Mouse (Mus musculus) liver, embryonic 15.5 days (tissue): Measurements from ENCODE around the gene Nynrin. TPM values are rescaled to one million over a fixed set of nuclear protein-coding genes. Genes with fewer than 3 reads are reported as not detected.

Source experiments
- ATAC-seq: fragments of 200-750 bp; cut with Nextera tagmentation; 2 replicates; pipeline ENCODE4 v1.8.0; 2017; ENCODE audit warnings: moderate number of reproducible peaks, mild to moderate bottlenecking, moderate library complexity; ENCODE audit not compliant: insufficient read depth
- H3K27ac ChIP-seq: fragments of 300-500 bp; sonication (generic); replicated peaks from 2 replicates; pipeline ENCODE4 v1.5.1; 2015; ENCODE audit warnings: mild to moderate bottlenecking, inconsistent platforms
- H3K27me3 ChIP-seq: fragments of 300-500 bp; sonication (generic); 2 replicates; pipeline ENCODE4 v1.6.1; 2015; ENCODE audit warnings: mild to moderate bottlenecking, inconsistent platforms
- H3K36me3 ChIP-seq: fragments of 300-500 bp; sonication (generic); replicated peaks from 2 replicates; pipeline ENCODE4 v1.6.1; 2015; ENCODE audit warnings: moderate library complexity, mild to moderate bottlenecking, inconsistent platforms
- H3K4me1 ChIP-seq: fragments of 300-500 bp; sonication (generic); replicated peaks from 2 replicates; pipeline ENCODE4 v1.6.1; 2015; ENCODE audit warnings: inconsistent platforms
- H3K4me2 ChIP-seq: fragments of 300-500 bp; sonication (generic); 2 replicates; pipeline ENCODE4 v1.6.1; 2015; ENCODE audit warnings: moderate library complexity, mild to moderate bottlenecking, inconsistent platforms
- H3K4me3 ChIP-seq: fragments of 300-500 bp; sonication (generic); replicated peaks from 2 replicates; pipeline ENCODE4 v1.5.1; 2015; ENCODE audit warnings: mild to moderate bottlenecking, inconsistent platforms
- H3K9ac ChIP-seq: fragments of 300-500 bp; sonication (generic); 2 replicates; pipeline ENCODE4 v1.6.1; 2015; ENCODE audit warnings: moderate library complexity, mild to moderate bottlenecking, inconsistent platforms
- H3K9me3 ChIP-seq: fragments of 300-500 bp; sonication (generic); replicated peaks from 2 replicates; pipeline ENCODE4 v1.6.1; 2016; ENCODE audit warnings: inconsistent platforms
- WGBS: fragments of 180-500 bp; shearing (Covaris S2); methylation state at CpG from one replicate; pipeline ENCODE4 v1.1.7; 2015; ENCODE audit warnings: mixed read lengths; ENCODE audit not compliant: insufficient replicate concordance; 5-methylcytosine and 5-hydroxymethylcytosine counted together
- polyA plus RNA-seq: library from polyadenylated mRNA; unstranded; fragments of >200 nt; fragmentation: Nextera tagmentation; extraction: Ambion mirVana; gene quantifications from 2 replicates; pipeline ENCODE4 v1.2.1, GENCODE M21; 2015

Nynrin gene
- polyA plus RNA-seq, 1 experiment from 2014 or later = 2.0 TPM

DNA sequence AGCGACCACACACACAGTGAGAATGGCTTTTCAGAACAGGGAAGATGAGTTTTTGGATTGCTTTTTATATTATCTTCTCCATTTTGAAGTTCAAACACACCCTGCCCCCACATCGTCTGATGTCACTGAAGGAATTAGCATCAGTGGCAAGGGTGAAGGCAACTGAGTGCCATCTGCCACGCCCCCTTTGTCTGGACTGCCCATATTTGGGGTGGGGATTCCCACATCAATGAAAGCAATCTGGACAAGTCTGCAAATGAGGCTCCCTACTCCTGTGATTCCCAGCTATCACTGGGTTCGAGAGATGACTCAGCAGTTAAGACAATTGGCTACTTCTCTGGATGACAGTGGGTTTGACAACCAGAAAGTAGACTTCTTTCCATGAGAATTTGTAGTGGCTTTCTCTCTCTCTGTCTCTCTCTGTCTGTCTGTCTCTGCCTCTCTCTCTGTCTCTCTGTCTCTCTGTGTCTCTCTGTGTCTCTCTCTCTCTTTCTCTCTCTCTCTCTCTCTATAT is 12.9 kb upstream of the Nynrin start:
- Histone ChIP-seq H3K4me1 (no peaks in the 10 kb centered on the region; the same call in 1 of the 2 replicates), H3K27ac (no peak overlapping the region), H3K9ac (no peak overlapping the region), H3K27me3 (no peaks in the 10 kb centered on the region), H3K4me3 (no peak overlapping the region), H3K9me3 (no peaks in the 10 kb centered on the region), H3K4me2 (no peak overlapping the region), H3K36me3 (no peaks in the 10 kb centered on the region)
- ATAC-seq = no peak
- WGBS = 40% methylated on average over 4 of the region's 4 CpGs

DNA sequence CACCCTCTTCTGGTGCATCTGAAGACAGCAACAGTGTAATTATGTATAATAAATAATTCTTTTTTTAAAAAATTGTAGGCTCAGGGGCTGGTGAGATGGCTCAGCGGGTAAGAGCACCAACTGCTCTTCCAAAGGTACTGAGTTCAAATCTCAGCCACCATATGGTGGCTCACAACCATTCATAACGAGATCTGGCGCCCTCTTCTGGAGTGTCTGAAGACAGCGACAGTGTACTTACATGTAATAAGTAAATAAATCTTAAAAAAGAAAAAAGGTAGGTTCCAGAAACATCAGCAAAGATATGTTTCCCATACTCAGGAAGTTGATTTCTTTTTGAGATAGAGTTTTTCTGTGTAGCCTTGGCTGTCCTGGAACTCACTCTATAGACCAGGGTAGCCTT is 11.0 kb upstream of the Nynrin start:
- Histone ChIP-seq H3K27me3 (no peaks in the 10 kb centered on the region), H3K36me3 (no peaks in the 10 kb centered on the region), H3K4me3 (no peak overlapping the region), H3K9ac (no peak overlapping the region), H3K4me2 (no peak overlapping the region), H3K4me1 (no peaks in the 10 kb centered on the region; the same call in 1 of the 2 replicates), H3K27ac (no peak overlapping the region), H3K9me3 (no peaks in the 10 kb centered on the region)
- no peak for ATAC-seq
- WGBS = 58% methylated on average over 4 of the region's 4 CpGs

DNA sequence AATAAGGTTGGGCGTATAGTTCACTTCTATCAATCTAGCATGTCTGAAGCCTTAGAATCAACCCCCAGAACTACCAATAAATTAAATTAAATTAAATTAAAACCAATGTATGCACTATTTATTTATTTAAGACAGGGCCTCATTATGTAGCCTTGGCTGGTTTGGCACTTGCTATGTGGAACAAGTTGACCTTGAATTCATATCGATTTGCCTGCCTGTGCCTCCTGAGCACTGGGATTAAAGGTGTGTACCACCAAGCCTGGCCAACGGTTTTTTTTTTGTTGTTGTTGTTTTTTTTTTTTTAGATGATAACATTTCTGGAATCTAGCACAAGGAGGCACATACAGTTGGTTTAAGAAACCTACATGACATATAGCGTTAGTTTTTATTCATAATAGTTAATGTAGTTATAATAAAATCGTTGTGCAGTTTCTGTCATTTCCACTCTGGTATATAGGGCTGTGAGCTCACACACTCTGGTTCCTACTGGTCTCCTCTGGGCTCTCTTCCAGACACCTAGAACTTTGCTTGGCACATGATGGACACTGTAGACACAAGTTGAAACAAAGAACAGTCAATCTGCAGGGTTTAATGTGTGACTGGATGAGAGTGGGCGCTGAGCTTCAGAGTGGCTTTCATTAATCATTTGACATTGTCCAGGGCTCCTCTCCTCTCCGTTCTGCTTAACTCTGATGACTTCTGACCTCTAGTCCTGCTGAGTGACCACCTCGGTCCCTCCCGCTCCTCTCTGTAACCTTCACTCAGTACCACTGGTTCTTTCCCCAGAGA is 8.1 kb upstream of the Nynrin start:
- Histone ChIP-seq H3K27me3 (0 out of 2 replicates have a peak, but pooled peaks cover under 1% of the 10 kb centered on the region), H3K4me3 (no peak overlapping the region), H3K36me3 (no peaks in the 10 kb centered on the region), H3K4me1 (no peaks in the 10 kb centered on the region), H3K27ac (no peak overlapping the region), H3K9ac (no peak overlapping the region), H3K9me3 (no peaks in the 10 kb centered on the region), H3K4me2 (no peak overlapping the region)
- ATAC-seq = peak; percentile 56
- 63% methylated on average over 9 of the region's 9 CpGs for WGBS

DNA sequence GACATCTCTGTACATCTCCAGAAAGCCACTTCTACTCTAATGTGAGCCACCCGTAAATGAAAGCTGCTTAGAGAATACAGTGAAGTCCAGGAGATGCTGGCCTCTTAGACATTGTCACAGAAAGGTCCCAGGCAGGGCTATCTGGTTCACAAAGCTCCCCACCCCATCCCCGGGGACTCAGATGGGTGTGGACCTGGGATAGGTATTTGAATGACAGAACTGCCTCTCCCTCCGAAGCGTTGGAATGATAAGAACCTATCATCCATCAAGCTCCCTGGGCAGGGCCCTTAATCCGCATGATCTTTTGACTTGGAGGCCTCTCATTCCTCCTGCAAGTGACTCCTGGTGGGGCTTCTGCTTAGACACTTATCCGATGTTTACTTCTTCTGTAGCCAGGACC is 2.9 kb upstream of the Nynrin start:
- Histone ChIP-seq H3K4me3 (no peak overlapping the region), H3K9me3 (no peaks in the 10 kb centered on the region), H3K4me2 (no peak overlapping the region), H3K9ac (no peak overlapping the region), H3K27ac (no peak overlapping the region), H3K4me1 (peaks cover 29% of the 10 kb centered on the region), H3K27me3 (peaks cover 31% of the 10 kb centered on the region), H3K36me3 (no peaks in the 10 kb centered on the region)
- 44% methylated on average over 6 of the region's 6 CpGs for WGBS
- no peak for ATAC-seq

DNA sequence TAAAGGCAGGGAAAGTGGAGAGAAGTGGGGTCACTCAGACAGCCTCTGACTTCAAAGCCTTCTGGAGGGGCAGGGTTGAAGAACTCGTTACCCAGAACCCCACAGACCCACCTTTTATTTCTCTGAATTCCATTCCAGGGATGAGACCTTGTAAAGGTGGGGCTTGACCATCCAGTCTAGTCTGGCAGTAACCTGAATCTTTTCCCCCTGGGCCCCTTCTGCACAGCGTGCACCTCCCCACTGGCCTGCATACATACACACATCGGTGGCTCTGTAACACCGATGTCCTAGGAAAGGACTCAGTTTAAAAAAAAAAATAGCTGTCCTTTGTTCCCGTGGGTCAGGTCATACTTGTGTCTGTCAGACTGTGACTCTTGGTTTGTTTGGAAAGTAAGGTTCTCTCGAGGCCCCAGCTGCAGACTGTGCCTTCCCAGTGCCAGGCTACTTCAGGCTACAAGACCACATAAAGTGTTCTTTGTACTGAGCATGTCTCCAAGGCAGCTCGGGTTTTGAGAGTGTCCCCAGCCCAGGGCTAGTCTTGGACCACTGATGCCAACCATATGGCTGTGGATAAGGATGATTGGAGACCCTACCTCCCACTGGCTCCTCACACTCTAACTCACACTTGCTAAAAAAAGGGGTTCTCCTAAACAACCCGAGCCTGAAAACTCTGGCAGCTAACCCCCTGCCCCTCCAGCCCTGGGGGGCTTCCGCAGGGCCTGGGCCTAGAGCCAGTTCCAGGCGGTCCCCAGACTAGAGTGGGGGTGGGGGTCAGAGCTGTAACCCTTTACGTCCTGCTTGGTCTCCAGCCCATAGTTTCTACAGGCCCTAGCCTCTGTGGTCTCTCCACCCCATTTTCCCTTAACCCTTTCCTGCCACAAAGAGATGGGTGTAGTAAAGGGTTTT is 911 bp upstream of the Nynrin start:
- Histone ChIP-seq H3K36me3 (no peaks in the 10 kb centered on the region), H3K9ac (no peak overlapping the region), H3K4me1 (peaks cover 34% of the 10 kb centered on the region), H3K9me3 (no peaks in the 10 kb centered on the region), H3K4me2 (peak overlapping the region; percentile 72; the same call in 1 of the 2 replicates), H3K27me3 (peaks cover 31% of the 10 kb centered on the region), H3K4me3 (no peak overlapping the region), H3K27ac (peak overlapping the region; percentile 53)
- 18% methylated on average over 11 of the region's 11 CpGs for WGBS
- ATAC-seq = peak; percentile 54; the same call in 1 of the 2 replicates

DNA sequence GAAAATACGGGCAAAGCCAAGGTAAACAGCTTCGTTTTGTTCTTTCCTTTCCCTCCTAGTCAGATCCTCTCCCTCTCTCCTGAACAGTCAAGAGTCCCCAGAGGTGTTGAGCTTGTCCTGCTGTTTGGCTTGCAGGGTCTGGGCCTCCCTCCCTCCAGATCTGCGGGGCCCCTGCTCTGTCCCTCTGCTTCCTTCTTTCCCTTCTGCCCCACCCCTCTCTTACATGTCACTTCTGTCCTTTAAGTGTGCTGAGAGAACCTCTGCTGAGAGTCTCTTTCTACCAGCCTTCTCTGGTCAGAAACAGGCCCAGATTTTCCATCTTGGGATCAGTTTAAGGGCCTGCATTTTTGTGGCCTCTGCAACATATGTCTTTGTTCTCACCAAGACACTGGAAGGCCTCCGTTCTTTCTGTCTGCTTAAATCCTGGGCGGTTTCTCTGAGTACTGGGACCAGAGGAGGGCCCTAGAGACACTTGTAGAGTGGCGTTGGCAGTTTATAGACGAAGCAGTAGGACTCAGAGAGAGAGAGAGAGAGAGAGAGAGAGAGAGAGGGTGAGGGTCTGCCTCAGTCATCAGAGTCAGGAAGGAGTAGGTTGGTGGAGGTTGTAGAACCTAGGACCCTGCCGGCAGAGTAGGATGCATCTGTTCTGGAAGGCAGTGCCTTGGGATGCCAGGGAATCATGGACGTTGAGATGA is 743 bp downstream of the Nynrin start:
- WGBS = 3% methylated on average over 9 of the region's 9 CpGs
- no peaks in the 10 kb centered on the region for H3K36me3 ChIP-seq
- peaks cover 31% of the 10 kb centered on the region for H3K27me3 ChIP-seq
- H3K4me3 ChIP-seq = peak overlapping the region; percentile 57
- peak overlapping the region; percentile 53 for H3K27ac ChIP-seq
- peaks cover 34% of the 10 kb centered on the region for H3K4me1 ChIP-seq
- H3K9ac ChIP-seq = peak overlapping the region; percentile 32
- ATAC-seq = no peak
- peak overlapping the region; percentile 72 for H3K4me2 ChIP-seq
- H3K9me3 ChIP-seq = no peaks in the 10 kb centered on the region

DNA sequence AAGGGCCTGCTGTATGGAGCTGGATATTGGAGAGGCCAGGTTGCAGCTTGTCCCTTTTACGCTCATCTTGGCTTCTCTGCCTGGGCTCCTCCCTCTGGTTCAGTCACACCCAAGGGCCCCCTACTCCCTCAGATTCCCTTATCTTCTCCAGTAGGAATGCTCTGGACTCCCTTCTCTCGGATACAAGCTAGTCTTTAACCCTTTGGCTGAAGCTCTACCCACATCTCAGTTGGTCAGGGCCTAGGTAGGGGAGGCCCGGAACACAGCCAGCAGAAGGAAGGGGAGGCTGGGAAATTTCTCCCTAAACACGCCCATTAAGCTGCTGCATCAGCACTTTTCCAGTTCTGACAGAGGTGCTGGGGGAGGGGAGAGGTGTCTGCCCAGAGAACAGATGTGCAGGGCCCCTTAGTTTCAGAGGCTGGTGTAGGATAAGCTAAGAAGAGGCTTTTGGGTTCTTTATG is 1.3 kb downstream of the Nynrin start:
- peaks cover 31% of the 10 kb centered on the region for H3K27me3 ChIP-seq
- peak overlapping the region; percentile 53 for H3K27ac ChIP-seq
- 0 out of 2 replicates have a peak, but pooled peaks have one; percentile 14 for ATAC-seq
- peak overlapping the region; percentile 57 for H3K4me3 ChIP-seq
- no peaks in the 10 kb centered on the region for H3K36me3 ChIP-seq
- peak overlapping the region; percentile 32; the same call in 1 of the 2 replicates for H3K9ac ChIP-seq
- H3K4me2 ChIP-seq = peak overlapping the region; percentile 72
- 8% methylated on average over 4 of the region's 4 CpGs for WGBS
- H3K4me1 ChIP-seq = peaks cover 34% of the 10 kb centered on the region
- no peaks in the 10 kb centered on the region for H3K9me3 ChIP-seq

DNA sequence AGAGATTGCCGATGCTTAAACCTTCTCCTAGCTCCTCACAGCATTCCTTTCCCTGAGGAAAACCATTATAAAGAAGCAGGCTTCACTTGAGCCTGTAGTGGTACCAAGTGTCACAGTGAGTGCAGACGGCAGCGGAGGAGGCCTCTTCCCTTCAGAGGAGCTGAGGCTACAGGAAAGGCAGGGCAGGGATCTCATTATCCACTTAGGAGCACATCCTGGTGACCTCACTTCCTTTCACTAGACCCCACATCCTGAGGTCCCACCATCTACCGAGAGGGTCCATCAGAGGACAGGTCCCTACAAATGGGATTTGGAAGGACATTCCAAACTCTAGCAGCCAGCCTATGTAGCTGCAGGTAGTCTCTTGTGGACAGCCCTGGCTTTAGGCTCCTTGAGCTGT is 3.8 kb downstream of the Nynrin start:
- H3K4me3 ChIP-seq = no peak overlapping the region
- no peaks in the 10 kb centered on the region for H3K9me3 ChIP-seq
- H3K27me3 ChIP-seq = peaks cover 21% of the 10 kb centered on the region
- no peak for ATAC-seq
- no peak overlapping the region for H3K27ac ChIP-seq
- no peak overlapping the region for H3K4me2 ChIP-seq
- 62% methylated on average over 4 of the region's 4 CpGs for WGBS
- H3K36me3 ChIP-seq = no peaks in the 10 kb centered on the region
- no peak overlapping the region for H3K9ac ChIP-seq
- peaks cover 47% of the 10 kb centered on the region for H3K4me1 ChIP-seq

DNA sequence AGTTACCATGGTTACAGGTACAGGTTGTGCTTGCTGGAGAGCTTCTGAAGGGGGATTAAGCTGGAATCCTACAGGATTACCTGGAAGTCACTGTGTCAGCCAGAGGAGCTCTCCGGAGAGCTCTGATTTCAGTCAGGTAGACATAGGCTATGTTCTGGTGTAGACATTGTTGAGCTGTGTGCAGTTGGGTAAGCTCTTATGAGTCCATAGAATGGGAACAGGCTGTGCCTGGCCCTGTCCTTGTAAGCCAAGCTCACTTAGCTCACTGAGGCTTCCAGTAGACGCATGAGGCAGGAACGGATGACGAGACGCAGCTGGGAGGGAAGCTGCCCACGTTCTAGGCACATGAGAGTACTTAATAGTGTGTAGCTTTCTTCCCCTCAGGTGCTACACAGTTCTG is 8.4 kb downstream of the Nynrin start:
- peaks cover 20% of the 10 kb centered on the region for H3K4me1 ChIP-seq
- WGBS = 75% methylated on average over 6 of the region's 6 CpGs
- no peak overlapping the region for H3K4me3 ChIP-seq
- no peak overlapping the region for H3K27ac ChIP-seq
- H3K4me2 ChIP-seq = no peak overlapping the region
- H3K27me3 ChIP-seq = no peaks in the 10 kb centered on the region
- H3K36me3 ChIP-seq = 0 out of 2 replicates have a peak, but pooled peaks cover 7% of the 10 kb centered on the region
- no peak for ATAC-seq
- no peak overlapping the region for H3K9ac ChIP-seq
- no peaks in the 10 kb centered on the region for H3K9me3 ChIP-seq

DNA sequence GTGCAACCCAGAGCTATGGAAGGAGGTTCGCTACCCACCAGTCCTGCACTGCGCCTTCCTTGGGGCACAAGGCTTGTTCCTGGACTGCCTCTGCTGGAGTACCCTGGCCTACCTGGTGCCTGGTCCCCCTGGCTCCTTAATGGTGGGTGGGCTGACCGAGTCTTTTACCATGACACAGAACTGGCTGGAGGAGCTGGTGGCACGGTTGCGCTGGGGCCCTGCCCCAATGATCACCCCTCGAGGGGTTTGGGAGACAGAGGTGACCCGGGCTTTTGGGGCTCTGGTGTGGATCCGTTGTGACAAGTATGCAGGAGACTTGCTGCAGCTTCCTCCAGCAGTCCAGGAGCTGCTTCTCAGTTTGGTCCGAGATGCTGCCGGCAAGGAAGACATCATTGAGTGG is 9.2 kb downstream of the Nynrin start:
- Histone ChIP-seq H3K4me2 (no peak overlapping the region), H3K9me3 (no peaks in the 10 kb centered on the region), H3K27me3 (no peaks in the 10 kb centered on the region), H3K4me3 (no peak overlapping the region), H3K4me1 (peaks cover 20% of the 10 kb centered on the region; the same call in 1 of the 2 replicates), H3K27ac (no peak overlapping the region), H3K36me3 (0 out of 2 replicates have a peak, but pooled peaks cover 7% of the 10 kb centered on the region), H3K9ac (no peak overlapping the region)
- WGBS = 81% methylated on average over 10 of the region's 10 CpGs
- ATAC-seq = no peak
